Mouse (Mus musculus): Measurements from ENCODE around the gene Dapk3.
"Not testable (repeated sequence)": the region's sequence is repeated elsewhere in the genome, so short reads cannot be mapped to it uniquely, and the experiment has no call there.

Gene Dapk3

GRCm38 (mm10) chr10:81200141-81200540, 17.3 kb downstream of the Dapk3 start:
- no peak for DNase-seq (ENCODE audit: low spot score in 2 of 2)

GRCm38 (mm10) chr10:81200605-81201287, 17.9 kb downstream of the Dapk3 start:
- no peak for DNase-seq (ENCODE audit: low spot score in 2 of 2)

DNA sequence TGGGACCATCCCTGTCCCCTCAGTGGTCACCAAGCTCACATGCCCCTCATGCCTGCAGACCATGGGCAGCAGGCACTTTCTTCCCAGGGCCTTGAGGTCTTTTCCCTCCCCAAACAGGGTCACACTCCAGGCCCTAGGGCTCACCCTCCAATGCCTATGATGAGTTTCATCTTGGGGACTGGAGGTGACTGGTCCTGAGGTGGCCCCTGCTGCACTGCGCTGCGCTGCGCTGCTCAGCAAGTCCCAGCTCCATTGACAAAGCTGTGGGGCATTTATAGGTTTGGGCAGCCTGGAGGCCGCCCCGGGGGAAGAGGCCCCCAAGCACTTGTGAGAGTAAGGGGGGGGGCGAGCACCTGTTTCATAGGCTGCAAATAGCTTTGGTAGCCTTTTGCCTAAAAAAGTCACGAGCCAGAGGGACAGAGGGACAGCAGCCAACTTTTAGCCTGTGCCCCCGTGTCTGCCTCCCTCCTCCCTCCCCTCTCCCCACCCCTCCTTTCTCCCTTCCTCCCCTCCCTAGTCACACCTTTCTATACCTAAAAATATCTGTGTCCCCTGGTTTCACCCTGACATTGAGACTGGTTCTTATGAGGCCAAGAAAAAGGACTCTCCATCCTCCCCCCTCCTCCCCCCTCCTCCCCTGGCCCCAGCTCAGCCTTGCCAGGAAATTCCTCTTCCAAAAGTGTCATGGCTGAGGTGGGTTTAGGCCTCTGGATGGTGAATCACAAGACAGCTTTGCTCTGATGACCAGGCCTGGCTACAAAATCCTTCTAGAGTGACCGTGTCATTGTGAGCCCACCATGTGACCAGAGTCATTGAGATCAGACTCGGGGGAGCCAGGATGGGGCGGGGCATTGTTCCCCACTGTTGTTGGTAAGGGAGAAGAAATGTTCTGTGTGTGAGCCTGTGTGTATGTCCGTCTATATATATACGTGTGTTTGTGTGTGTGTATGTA, 19.3 kb downstream of the Dapk3 start, which contains the start of gene Nmrk2:
Gene Nmrk2 (minus strand): TSS at position 245 of the 952 bp plus-strand sequence.
- DNase-seq (ENCODE audit: low spot score in 2 of 2): no peak

- DNase-seq (ENCODE audit: low spot score in 2 of 2): no peak
Observed at GRCm38 (mm10) chr10:81202978-81203720, 20.3 kb downstream of the Dapk3 start.

DNA sequence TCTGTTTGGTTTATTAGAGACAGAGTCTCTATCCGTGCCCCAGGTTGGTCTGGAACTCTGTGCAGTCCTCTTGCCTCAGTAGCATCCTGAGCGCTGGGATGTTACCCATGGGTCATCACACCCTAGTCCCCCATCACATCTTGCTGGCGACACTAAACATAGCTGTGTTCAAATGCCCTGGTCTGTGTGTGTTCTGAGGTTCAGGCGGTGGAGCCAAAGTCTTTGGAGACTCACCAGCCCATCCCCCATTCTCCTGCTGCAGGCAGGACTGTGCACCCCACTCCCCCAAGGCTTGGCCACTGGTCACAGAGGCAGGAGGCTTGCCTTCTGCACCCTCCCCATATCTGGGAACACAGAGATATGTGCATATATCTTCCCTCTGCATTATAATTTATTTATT, 21.3 kb downstream of the Dapk3 start:
- DNase-seq (ENCODE audit: low spot score in 2 of 2): no peak

- no peak for DNase-seq (ENCODE audit: low spot score in 2 of 2)
Observed at GRCm38 (mm10) chr10:81210154-81210553, 27.3 kb downstream of the Dapk3 start.

GRCm38 (mm10) chr10:81216260-81216659, 33.5 kb downstream of the Dapk3 start:
- no peak for DNase-seq (ENCODE audit: low spot score in 2 of 2)

- DNase-seq (ENCODE audit: low spot score in 2 of 2): no peak
Observed at GRCm38 (mm10) chr10:81216810-81217209, 34.0 kb downstream of the Dapk3 start.

DNA sequence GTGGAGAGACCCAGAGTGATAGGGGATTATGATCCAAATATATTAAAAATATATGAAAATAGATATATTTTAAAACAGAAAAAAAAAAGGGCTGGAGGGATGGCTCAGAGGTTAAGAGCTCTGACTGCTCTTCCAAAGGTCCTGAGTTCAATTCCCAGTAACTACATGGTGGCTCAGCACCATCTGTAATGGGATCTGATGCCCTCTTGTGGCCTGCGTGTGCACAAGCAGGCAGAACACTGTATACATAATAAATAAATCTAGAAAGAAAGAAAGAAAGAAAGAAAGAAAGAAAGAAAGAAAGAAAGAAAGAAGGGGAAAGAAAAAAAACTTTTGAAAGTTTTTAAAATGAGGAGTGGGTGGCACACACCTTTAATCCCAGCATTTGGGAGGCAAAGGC, 34.5 kb downstream of the Dapk3 start:
- DNase-seq (ENCODE audit: low spot score in 2 of 2): not testable (repeated sequence)

GRCm38 (mm10) chr10:81217964-81218363, 35.2 kb downstream of the Dapk3 start:
- peak; percentile 43 to 50 for DNase-seq (ENCODE audit: low spot score in 2 of 2)

DNA sequence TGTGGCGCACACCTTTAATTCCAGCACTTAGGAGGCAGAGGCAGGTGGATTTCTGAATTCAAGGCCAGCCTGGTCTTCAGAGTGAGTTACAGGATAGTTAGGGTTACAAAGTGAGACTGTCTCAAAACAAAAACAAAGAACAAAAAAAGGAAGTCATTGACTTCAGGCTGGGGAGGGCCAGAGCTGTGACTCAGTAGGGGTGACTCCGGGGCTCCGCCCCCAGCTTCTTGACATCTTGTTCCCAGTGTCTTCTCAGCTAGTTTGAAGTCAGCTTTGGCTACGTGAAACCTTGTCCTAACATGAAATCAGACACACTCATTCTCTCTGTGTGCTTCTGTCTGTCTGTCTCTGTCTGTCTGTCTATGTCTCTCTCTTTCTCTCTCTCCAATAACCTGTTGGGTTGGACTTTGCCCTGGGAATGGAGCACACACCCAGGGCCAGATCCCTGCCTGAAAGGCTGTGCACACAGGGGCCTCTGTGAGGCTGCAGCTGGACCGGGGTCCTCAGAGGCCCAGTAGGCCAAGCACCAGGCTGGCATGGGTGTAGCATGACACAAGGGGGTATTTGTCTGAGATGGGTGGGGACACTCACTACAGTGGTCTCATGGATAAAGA, 38.7 kb downstream of the Dapk3 start:
- no peak for DNase-seq (ENCODE audit: low spot score in 2 of 2)

DNA sequence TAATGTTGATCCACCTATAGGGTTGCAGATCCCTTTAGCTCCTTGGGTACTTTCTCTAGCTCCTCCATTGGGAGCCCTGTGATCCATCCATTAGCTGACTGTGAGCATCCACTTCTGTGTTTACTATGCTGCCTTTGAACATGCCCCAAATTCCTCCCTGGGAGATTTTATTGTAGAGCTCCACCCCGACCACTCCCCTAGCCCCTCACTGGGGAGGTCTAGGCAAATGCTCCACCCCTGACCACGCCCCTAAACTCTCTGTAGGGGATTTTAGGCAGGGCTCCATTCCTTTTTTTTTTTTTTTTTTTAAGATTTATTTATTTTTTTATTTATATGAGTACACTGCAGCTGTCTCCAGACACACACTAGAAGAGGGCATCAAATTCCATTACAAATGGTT, 40.9 kb downstream of the Dapk3 start:
- DNase-seq (ENCODE audit: low spot score in 2 of 2): not testable (repeated sequence)

- DNase-seq (ENCODE audit: low spot score in 2 of 2): peak; percentile 38 to 57
Observed at GRCm38 (mm10) chr10:81229735-81230437, 47.1 kb downstream of the Dapk3 start.

GRCm38 (mm10) chr10:81230438-81231332, 47.9 kb downstream of the Dapk3 start, which contains the start of gene Atcay:
Gene Atcay, minus strand, starts transcription at chr10:81230833.
- peak; percentile 84 to 90 for DNase-seq (ENCODE audit: low spot score in 2 of 2)

- no peak for DNase-seq (ENCODE audit: low spot score in 2 of 2)
Observed at GRCm38 (mm10) chr10:81231436-81231835, 48.6 kb downstream of the Dapk3 start.

- peak; percentile 94 for DNase-seq (ENCODE audit: low spot score in 2 of 2)
Observed at GRCm38 (mm10) chr10:81232580-81233225, 49.9 kb downstream of the Dapk3 start, which contains the start of gene Zfr2. Gene Zfr2, plus strand, starts transcription at chr10:81233155.

DNA sequence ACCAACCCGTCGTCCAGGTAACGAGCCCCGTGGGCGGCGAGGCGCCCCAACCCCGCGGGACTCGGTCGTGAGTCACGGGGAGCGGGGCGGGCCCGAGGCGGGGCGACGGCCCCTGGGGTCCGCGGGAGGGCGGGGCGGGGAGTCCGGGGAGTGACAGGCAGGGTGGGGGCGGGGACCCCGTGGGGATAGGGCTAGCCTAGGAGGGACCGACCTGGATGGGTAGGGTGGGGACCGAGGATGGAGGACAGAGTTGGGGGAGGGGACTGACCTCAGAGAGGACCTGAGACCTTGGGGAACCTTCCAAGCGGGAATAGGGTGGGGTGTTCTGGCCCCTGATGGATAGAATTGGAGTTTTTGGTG, 50.4 kb downstream of the Dapk3 start:
- DNase-seq (ENCODE audit: low spot score in 2 of 2): no peak

GRCm38 (mm10) chr10:81234206-81234605, 51.4 kb downstream of the Dapk3 start:
- DNase-seq (ENCODE audit: low spot score in 2 of 2): no peak

All from frontal cortex, postnatal 36 days (tissue).